Comparison of ENCODE assay signal across 8 mouse cellular contexts in the genomic region with DNA sequence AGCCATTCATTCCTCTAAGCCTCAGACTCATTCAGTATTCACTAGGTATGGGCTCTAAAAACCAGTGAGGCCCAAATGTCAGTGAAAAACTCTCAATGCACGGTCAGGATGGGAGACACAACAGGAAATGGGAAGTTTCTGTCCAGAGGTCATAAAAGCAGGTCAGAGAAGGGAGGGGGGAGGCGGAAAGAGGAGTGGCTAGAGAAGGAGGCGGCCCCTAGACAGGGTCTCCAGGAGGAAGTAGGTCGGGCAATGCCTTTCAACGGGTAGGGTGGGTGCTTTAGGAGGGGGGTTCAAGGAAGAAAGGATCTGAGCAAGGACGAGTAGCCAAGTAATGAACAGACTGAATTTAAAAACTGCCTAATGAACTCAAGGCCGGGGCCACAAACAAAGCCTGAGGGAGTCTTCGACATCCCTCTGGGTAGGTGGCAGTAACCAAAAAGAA. TPM values are rescaled to one million over a fixed set of nuclear protein-coding genes. Genes with fewer than 3 reads are reported as not detected.
DNase-seq lines count a peak whose midpoint lies in the region; ATAC-seq and TF ChIP-seq lines count a peak whose summit lies in the region.

No protein-coding gene starts in this region.

- peak overlapping the region; percentile 65 to 79 (median 76) for H3K4me3 ChIP-seq in CH12.LX (replicated peaks in 1 of 3; ENCODE audit: low read depth in 2 of 3, low read length in 2 of 3, poor library complexity in 1 of 3)
- peak overlapping the region; percentile 32 for H3K4me3 ChIP-seq in heart, embryonic 11.5 days (ENCODE audit: low read depth, low read length)
- no peak overlapping the region for H3K4me3 ChIP-seq in lung, postnatal 0 days (ENCODE audit: low read depth, low read length)
- H3K4me3 ChIP-seq in thymus, adult 2 months (ENCODE audit: control insufficient read depth, insufficient read depth, low read length): peak overlapping the region; percentile 49

- DNase-seq in CH12.LX (ENCODE audit: extremely low read depth): no peak
- DNase-seq in adrenal gland, postnatal 14 days: peak; percentile 64
- DNase-seq in kidney, adult 9 months: peak; percentile 70
- peak; percentile 62 for DNase-seq in lung, postnatal 0 days (ENCODE audit: low spot score)
- DNase-seq in thymus, adult 2 months: peak; percentile 71
- no peak for DNase-seq in layer of hippocampus, postnatal 10 days (ENCODE audit: low spot score in 2 of 2)

- TF ChIP-seq CTCF in CH12.LX (conservative IDR thresholded peaks at IDR 0.05 in 1 of 2, IDR thresholded peaks at IDR 0.05 in 1 of 2; ENCODE audit: low read depth in 2 of 2, low read length in 2 of 2): no peak
- no peak for TF ChIP-seq CTCF in lung, postnatal 0 days (IDR thresholded peaks at IDR 0.05)
- TF ChIP-seq CTCF in thymus, adult 2 months (IDR thresholded peaks at IDR 0.05; ENCODE audit: borderline replicate concordance, control insufficient read depth, extremely low read depth, insufficient read depth, low read length, poor library complexity): no peak

- H3K79me2 ChIP-seq in CH12.LX (replicated peaks; ENCODE audit: control insufficient read depth, extremely low read depth, insufficient read depth, poor library complexity, severe bottlenecking): no peaks in the 10 kb centered on the region

- H3K4me2 ChIP-seq in CH12.LX (ENCODE audit: insufficient read depth, low read depth, poor library complexity, severe bottlenecking): peak overlapping the region; percentile 88
- peak overlapping the region; percentile 67 for H3K4me2 ChIP-seq in heart, embryonic 11.5 days
- H3K4me2 ChIP-seq in lung, postnatal 0 days (replicated peaks; ENCODE audit: low read depth, low read length): peak overlapping the region; percentile 32

- H3K27me3 ChIP-seq in CH12.LX (replicated peaks): peaks cover 1% of the 10 kb centered on the region
- H3K27me3 ChIP-seq in heart, embryonic 11.5 days (ENCODE audit: control insufficient read depth, insufficient read depth, low read length): no peaks in the 10 kb centered on the region
- H3K27me3 ChIP-seq in lung, postnatal 0 days (replicated peaks; ENCODE audit: insufficient read depth, low read length): no peaks in the 10 kb centered on the region
- no peaks in the 10 kb centered on the region for H3K27me3 ChIP-seq in thymus, adult 2 months (ENCODE audit: control insufficient read depth, insufficient read depth, low read length)

- peaks cover 0 to 3% of the 10 kb centered on the region in 2 experiments for H3K36me3 ChIP-seq in CH12.LX (replicated peaks in 1 of 2; ENCODE audit: control insufficient read depth in 1 of 2, insufficient read depth in 1 of 2, low read length in 1 of 2)
- H3K36me3 ChIP-seq in heart, embryonic 11.5 days (ENCODE audit: control insufficient read depth, insufficient read depth, low read length): no peaks in the 10 kb centered on the region
- H3K36me3 ChIP-seq in lung, postnatal 0 days (ENCODE audit: insufficient read depth, low read length): no peaks in the 10 kb centered on the region
- H3K36me3 ChIP-seq in thymus, adult 2 months (ENCODE audit: control insufficient read depth, insufficient read depth, low read length): no peaks in the 10 kb centered on the region

- peak; percentile 71 for TF ChIP-seq POLR2A in CH12.LX (IDR thresholded peaks at IDR 0.05; ENCODE audit: low read depth, low read length)
- TF ChIP-seq POLR2A in thymus, adult 2 months (IDR thresholded peaks at IDR 0.05; ENCODE audit: control insufficient read depth, extremely low read depth, insufficient read depth, low read length, poor library complexity): peak; percentile 55

- dilution Hi-C loops in CH12.LX (cut with MboI; ENCODE audit: extremely low pct_ligation_motif_present, extremely low pct_unique_long_range_greater_than_20kb, low sequenced_read_pairs): no loop called here

- in situ Hi-C loops in CH12.LX (cut with MboI; ENCODE audit: low pct_ligation_motif_present, low pct_unique_long_range_greater_than_20kb, low sequenced_read_pairs): no loop called here

- WGBS in heart, embryonic 11.5 days (ENCODE audit: insufficient replicate concordance): 12% methylated on average over 8 of the region's 8 CpGs
- 19% methylated on average over 8 of the region's 8 CpGs for WGBS in lung, postnatal 0 days
- WGBS in thymus, adult 2 months: 8% methylated on average over 8 of the region's 8 CpGs

- H3K4me1 ChIP-seq in CH12.LX (ENCODE audit: control insufficient read depth in 1 of 2, insufficient read depth in 2 of 2): peaks cover 0 to 15% of the 10 kb centered on the region in 2 experiments; a peak in 2 of 4 replicates
- peaks cover 14% of the 10 kb centered on the region for H3K4me1 ChIP-seq in heart, embryonic 11.5 days (ENCODE audit: control insufficient read depth, insufficient read depth, low read length)
- H3K4me1 ChIP-seq in lung, postnatal 0 days (ENCODE audit: insufficient read depth, low read depth, low read length): no peaks in the 10 kb centered on the region; the same call in 1 of the 2 replicates
- H3K4me1 ChIP-seq in thymus, adult 2 months (replicated peaks; ENCODE audit: control insufficient read depth, insufficient read depth, low read length): peaks cover 21% of the 10 kb centered on the region

- no peaks in the 10 kb centered on the region for H3K9me3 ChIP-seq in CH12.LX (replicated peaks; ENCODE audit: low read length)
- H3K9me3 ChIP-seq in heart, embryonic 11.5 days (replicated peaks; ENCODE audit: control insufficient read depth, low read length): no peaks in the 10 kb centered on the region
- H3K9me3 ChIP-seq in lung, postnatal 0 days (ENCODE audit: low read length): no peaks in the 10 kb centered on the region

- peak overlapping the region; percentile 89 for H3K9ac ChIP-seq in CH12.LX (ENCODE audit: insufficient read depth, low read depth)
- peak overlapping the region; percentile 67 for H3K9ac ChIP-seq in heart, embryonic 11.5 days (ENCODE audit: low read depth, low read length)
- 0 out of 2 replicates have a peak overlapping the region, but pooled peaks have one; percentile 3 for H3K9ac ChIP-seq in lung, postnatal 0 days (replicated peaks; ENCODE audit: low read depth)

- no peak for TF ChIP-seq RAD21 in CH12.LX (IDR thresholded peaks at IDR 0.05; ENCODE audit: low read depth, low read length)

- H3K27ac ChIP-seq in CH12.LX (ENCODE audit: insufficient read depth, low read depth): peak overlapping the region; percentile 43; the same call in 1 of the 2 replicates
- H3K27ac ChIP-seq in heart, embryonic 11.5 days (ENCODE audit: low read depth, low read length): peak overlapping the region; percentile 83
- H3K27ac ChIP-seq in lung, postnatal 0 days (ENCODE audit: low read length): peak overlapping the region; percentile 55
- peak overlapping the region; percentile 98 for H3K27ac ChIP-seq in thymus, adult 2 months (ENCODE audit: control insufficient read depth, insufficient read depth, low read length)

- 0 out of 2 replicates have a peak, but pooled peaks have one; percentile 59 for ATAC-seq in heart, embryonic 11.5 days (replicated peaks; ENCODE audit: insufficient number of reproducible peaks, low FRiP score, low TSS enrichment)
- peak; percentile 91 for ATAC-seq in lung, postnatal 0 days
- no peak for ATAC-seq in frontal cortex, adult (ENCODE audit: low TSS enrichment)

- no peak; the same call in 1 of the 2 replicates for TF ChIP-seq EP300 in CH12.LX (IDR thresholded peaks at IDR 0.05; ENCODE audit: low read length)
- TF ChIP-seq EP300 in lung, postnatal 0 days (IDR thresholded peaks at IDR 0.05): no peak

RNA-seq across cellular contexts. Expression of a gene that starts 17.1 kb away (rescaled TPM):
- not detected in 2 replicates for total RNA-seq in CH12.LX (2012; rRNA removed)
- not detected in 2 replicates for total RNA-seq in CH12.LX (2014; rRNA removed)
- not detected in 2 replicates for polyA plus RNA-seq in CH12.LX (2012; ENCODE audit: insufficient read length, low read depth)
- 0.44 TPM in 1 of 2 replicates, not detected in the other for total RNA-seq in adrenal gland, postnatal 14 days (2021)
- polyA plus RNA-seq in heart, embryonic 11.5 days (2014; fragmentation: Nextera tagmentation; extraction: Ambion mirVana): 1.4 TPM in 1 of 2 replicates, not detected in the other
- polyA plus RNA-seq in lung, postnatal 0 days (2015; fragmentation: Nextera tagmentation; extraction: Ambion mirVana): not detected in 2 replicates
- polyA plus RNA-seq in thymus, adult 2 months (2012; rRNA removed): 0.61 and 1.3 TPM in 2 replicates
- total RNA-seq in layer of hippocampus, postnatal 10 days (2021): not detected

RNA-seq across cellular contexts. Expression of a gene that starts 19.6 kb away (rescaled TPM):
- total RNA-seq in CH12.LX (2012; rRNA removed): 58.4 and 66.9 TPM in 2 replicates
- total RNA-seq in CH12.LX (2014; rRNA removed): 69.2 and 72.1 TPM in 2 replicates
- 74.2 and 88.0 TPM in 2 replicates for polyA plus RNA-seq in CH12.LX (2012; ENCODE audit: insufficient read length, low read depth)
- 114 and 140 TPM in 2 replicates for total RNA-seq in adrenal gland, postnatal 14 days (2021)
- 52.7 and 61.2 TPM in 2 replicates for polyA plus RNA-seq in heart, embryonic 11.5 days (2014; fragmentation: Nextera tagmentation; extraction: Ambion mirVana)
- 99.8 and 120 TPM in 2 replicates for polyA plus RNA-seq in lung, postnatal 0 days (2015; fragmentation: Nextera tagmentation; extraction: Ambion mirVana)
- polyA plus RNA-seq in thymus, adult 2 months (2012; rRNA removed): 358 and 385 TPM in 2 replicates
- 10 to 100 TPM; 27.1 to 37.0 TPM for total RNA-seq in layer of hippocampus, postnatal 10 days (2021)

RNA-seq across cellular contexts. Expression of a gene that starts 40.2 kb away (rescaled TPM):
- not detected in 2 replicates for total RNA-seq in CH12.LX (2012; rRNA removed)
- total RNA-seq in CH12.LX (2014; rRNA removed): not detected in 2 replicates
- polyA plus RNA-seq in CH12.LX (2012; ENCODE audit: insufficient read length, low read depth): 0.09 and 0.10 TPM in 2 replicates
- total RNA-seq in adrenal gland, postnatal 14 days (2021): 0.11 and 0.49 TPM in 2 replicates
- polyA plus RNA-seq in heart, embryonic 11.5 days (2014; fragmentation: Nextera tagmentation; extraction: Ambion mirVana): 0.32 and 0.52 TPM in 2 replicates
- polyA plus RNA-seq in lung, postnatal 0 days (2015; fragmentation: Nextera tagmentation; extraction: Ambion mirVana): 0.08 TPM in 1 of 2 replicates, not detected in the other
- polyA plus RNA-seq in thymus, adult 2 months (2012; rRNA removed): 0.09 and 0.11 TPM in 2 replicates
- 1 to 10 TPM; 1.1 to 1.3 TPM for total RNA-seq in layer of hippocampus, postnatal 10 days (2021)

RNA-seq across cellular contexts. Expression of a gene that starts 45.9 kb away (rescaled TPM):
- total RNA-seq in CH12.LX (2012; rRNA removed) (1,180 and 1,205 TPM in 2 replicates), CH12.LX (2014; rRNA removed) (607 and 790 TPM in 2 replicates)
- 4,858 and 5,122 TPM in 2 replicates for polyA plus RNA-seq in CH12.LX (2012; ENCODE audit: insufficient read length, low read depth)
- 1,351 and 1,485 TPM in 2 replicates for total RNA-seq in adrenal gland, postnatal 14 days (2021)
- polyA plus RNA-seq in heart, embryonic 11.5 days (2014; fragmentation: Nextera tagmentation; extraction: Ambion mirVana): 1,458 and 1,495 TPM in 2 replicates
- 607 and 696 TPM in 2 replicates for polyA plus RNA-seq in lung, postnatal 0 days (2015; fragmentation: Nextera tagmentation; extraction: Ambion mirVana)
- polyA plus RNA-seq in thymus, adult 2 months (2012; rRNA removed): 455 and 506 TPM in 2 replicates
- 1,000 to 10,000 TPM; 1,612 to 1,800 TPM for total RNA-seq in layer of hippocampus, postnatal 10 days (2021)

RNA-seq across cellular contexts. Expression of a gene that starts 55.3 kb away (rescaled TPM):
- total RNA-seq in CH12.LX (2012; rRNA removed) (59.5 and 73.9 TPM in 2 replicates), CH12.LX (2014; rRNA removed) (89.3 and 101 TPM in 2 replicates)
- polyA plus RNA-seq in CH12.LX (2012; ENCODE audit: insufficient read length, low read depth): 54.1 and 57.2 TPM in 2 replicates
- total RNA-seq in adrenal gland, postnatal 14 days (2021): 54.8 and 56.1 TPM in 2 replicates
- polyA plus RNA-seq in heart, embryonic 11.5 days (2014; fragmentation: Nextera tagmentation; extraction: Ambion mirVana): 87.2 and 91.0 TPM in 2 replicates
- 84.8 and 85.1 TPM in 2 replicates for polyA plus RNA-seq in lung, postnatal 0 days (2015; fragmentation: Nextera tagmentation; extraction: Ambion mirVana)
- polyA plus RNA-seq in thymus, adult 2 months (2012; rRNA removed): 135 and 137 TPM in 2 replicates
- 10 to 100 TPM; 47.4 TPM for total RNA-seq in layer of hippocampus, postnatal 10 days (2021)

Comparison
In these comparisons a context has a peak if more than half of its experiments do, and no peak if none do; other contexts are left out.
1. DNase-seq: peak in adrenal gland, postnatal 14 days (single experiment), kidney, adult 9 months (single experiment), lung, postnatal 0 days (single experiment) and thymus, adult 2 months (single experiment); none in CH12.LX (single experiment) and layer of hippocampus, postnatal 10 days (0 of 2).
2. H3K27ac ChIP-seq: peak in every context shown above with its lines; median percentile 98 in thymus, adult 2 months; 83 in heart, embryonic 11.5 days; 55 in lung, postnatal 0 days; 43 in CH12.LX.
3. H3K4me2 ChIP-seq: peak in every context shown above with its lines; median percentile 88 in CH12.LX; 67 in heart, embryonic 11.5 days; 32 in lung, postnatal 0 days.
4. H3K9ac ChIP-seq: peak in every context shown above with its lines; median percentile 89 in CH12.LX; 67 in heart, embryonic 11.5 days; 3 in lung, postnatal 0 days.